Mouse (Mus musculus) CH12.LX (cell line): ENCODE results near the gene Nebl. TPM values are rescaled to one million over a fixed set of nuclear protein-coding genes. Genes with fewer than 3 reads are reported as not detected.

Experiments
- DNase-seq: peaks from one replicate; pipeline ENCODE4 v3.0.0-alpha.2; 2013; ENCODE audit errors: extremely low read depth
- H3K27ac ChIP-seq: 2 replicates; pipeline ENCODE4 v1.5.1; 2012; ENCODE audit warnings: low read depth, mild to moderate bottlenecking, control low read depth, moderate library complexity; ENCODE audit not compliant: insufficient read depth
- H3K27me3 ChIP-seq: replicated peaks from 2 replicates; pipeline ENCODE3; 2012; ENCODE audit warnings: inconsistent platforms
- H3K36me3 ChIP-seq, 2 experiments: replicated peaks in 1 of 2; 2 replicates each; pipeline versions ENCODE3 to v1.6.1; 2012; ENCODE audit warnings: inconsistent platforms in 1 of 2, low read length in 1 of 2, mild to moderate bottlenecking in 1 of 2, mixed read lengths in 1 of 2, moderate library complexity in 1 of 2; ENCODE audit not compliant: control insufficient read depth in 1 of 2, insufficient read depth in 1 of 2
- H3K4me1 ChIP-seq, 2 experiments: 2 replicates each; pipeline ENCODE4 v1.6.1; 2012; ENCODE audit warnings: inconsistent platforms in 1 of 2, moderate library complexity in 1 of 2; ENCODE audit not compliant: insufficient read depth in 2 of 2, control insufficient read depth in 1 of 2
- H3K4me2 ChIP-seq: 2 replicates; pipeline ENCODE4 v1.6.1; 2012; ENCODE audit warnings: low read depth, mild to moderate bottlenecking, control low read depth; ENCODE audit not compliant: poor library complexity, insufficient read depth, severe bottlenecking
- H3K4me3 ChIP-seq, 3 experiments: fragments of 150-350 bp in 1 of 3; sonication (generic) in 1 of 3; replicated peaks in 1 of 3; 2 replicates each; pipeline versions ENCODE3 to v1.5.1; 2011 to 2012; ENCODE audit warnings: low read depth in 2 of 3, low read length in 2 of 3, mild to moderate bottlenecking in 2 of 3, moderate library complexity in 2 of 3, control low read depth in 1 of 3, improper control_type of control experiment in 1 of 3, inconsistent platforms in 1 of 3, mixed read lengths in 1 of 3; ENCODE audit not compliant: poor library complexity in 1 of 3
- H3K79me2 ChIP-seq: replicated peaks from 2 replicates; pipeline ENCODE4 v1.6.1; 2012; ENCODE audit warnings: mild to moderate bottlenecking, moderate library complexity; ENCODE audit not compliant: control insufficient read depth, poor library complexity, insufficient read depth, severe bottlenecking; ENCODE audit errors: extremely low read depth
- H3K9ac ChIP-seq: 2 replicates; pipeline ENCODE4 v1.6.1; 2012; ENCODE audit warnings: low read depth, mild to moderate bottlenecking, control low read depth, moderate library complexity; ENCODE audit not compliant: insufficient read depth
- H3K9me3 ChIP-seq: replicated peaks from 2 replicates; pipeline ENCODE3; 2012; ENCODE audit warnings: low read length, inconsistent platforms, mixed read lengths
- BHLHE40 ChIP-seq: IDR thresholded peaks from 2 replicates; pipeline ENCODE4 v1.6.1; 2011; ENCODE audit warnings: mild to moderate bottlenecking, low read depth, low read length, improper control_type of control experiment
- CHD1 ChIP-seq: IDR thresholded peaks from 2 replicates; pipeline ENCODE4 v1.6.1; 2012; ENCODE audit warnings: low read depth, low read length, improper control_type of control experiment, inconsistent platforms
- CTCF ChIP-seq, 2 experiments: IDR thresholded peaks in 1 of 2; conservative IDR thresholded peaks in 1 of 2; 2 replicates each; pipeline ENCODE4 v1.5.1; 2011 to 2012; ENCODE audit warnings: low read depth in 2 of 2, low read length in 2 of 2, improper control_type of control experiment in 1 of 2, inconsistent platforms in 1 of 2, mild to moderate bottlenecking in 1 of 2, moderate library complexity in 1 of 2
- E2F4 ChIP-seq: IDR thresholded peaks from 2 replicates; pipeline ENCODE4 v1.6.1; 2011; ENCODE audit warnings: low read depth, low read length, improper control_type of control experiment; ENCODE audit not compliant: insufficient replicate concordance
- EP300 ChIP-seq: IDR thresholded peaks from 2 replicates; pipeline ENCODE4 v1.6.1; 2011; ENCODE audit warnings: low read length, improper control_type of control experiment
- GABPA ChIP-seq: IDR thresholded peaks from 2 replicates; pipeline ENCODE4 v1.6.1; 2012; ENCODE audit warnings: low read depth, low read length, improper control_type of control experiment, inconsistent platforms; ENCODE audit not compliant: insufficient replicate concordance
- HCFC1 ChIP-seq: IDR thresholded peaks from 2 replicates; pipeline ENCODE4 v1.6.1; 2012; ENCODE audit warnings: low read depth, mild to moderate bottlenecking, inconsistent platforms, low read length, improper control_type of control experiment
- MAZ ChIP-seq: IDR thresholded peaks from 2 replicates; pipeline ENCODE4 v1.6.1; 2012; ENCODE audit warnings: low read depth, mild to moderate bottlenecking, inconsistent platforms, low read length, improper control_type of control experiment, moderate library complexity
- MEF2A ChIP-seq: IDR thresholded peaks from 2 replicates; pipeline ENCODE4 v1.6.1; 2014; ENCODE audit warnings: low read depth, mild to moderate bottlenecking, inconsistent platforms, low read length, improper control_type of control experiment, borderline replicate concordance
- NELFE ChIP-seq: IDR thresholded peaks from 2 replicates; pipeline ENCODE4 v1.6.1; 2011; ENCODE audit warnings: low read depth, low read length, improper control_type of control experiment
- NRF1 ChIP-seq: IDR thresholded peaks from 2 replicates; pipeline ENCODE4 v1.6.1; 2014; ENCODE audit warnings: low read depth, mild to moderate bottlenecking, inconsistent platforms, low read length, improper control_type of control experiment, moderate library complexity
- PAX5 ChIP-seq: IDR thresholded peaks from 2 replicates; pipeline ENCODE4 v1.6.1; 2012; ENCODE audit warnings: low read length, inconsistent platforms, mixed read lengths
- RAD21 ChIP-seq: IDR thresholded peaks from 2 replicates; pipeline ENCODE4 v1.6.1; 2011; ENCODE audit warnings: low read depth, mild to moderate bottlenecking, low read length, improper control_type of control experiment, moderate library complexity
- RCOR1 ChIP-seq: conservative IDR thresholded peaks from 2 replicates; pipeline ENCODE4 v1.6.1; 2012; ENCODE audit warnings: low read depth, mild to moderate bottlenecking, inconsistent platforms, low read length, improper control_type of control experiment
- SMC3 ChIP-seq: IDR thresholded peaks from 2 replicates; pipeline ENCODE4 v1.6.1; 2011; ENCODE audit warnings: low read depth, low read length, improper control_type of control experiment
- USF2 ChIP-seq: conservative IDR thresholded peaks from 2 replicates; pipeline ENCODE4 v1.6.1; 2011; ENCODE audit warnings: low read depth, low read length, improper control_type of control experiment
- ZNF384 ChIP-seq: IDR thresholded peaks from 2 replicates; pipeline ENCODE4 v1.6.1; 2012; ENCODE audit warnings: low read depth, low read length, improper control_type of control experiment, inconsistent platforms
- dilution Hi-C: fragments of 300-500 bp; cut with MboI; formaldehyde crosslinking; loops from 2 replicates; pipeline ENCODE4 v1.14.3; 2020; ENCODE audit warnings: low sequenced_read_pairs; ENCODE audit not compliant: extremely low pct_unique_long_range_greater_than_20kb, extremely low pct_ligation_motif_present
- in situ Hi-C: fragments of 300-500 bp; cut with MboI; formaldehyde crosslinking; loops from 3 replicates; pipeline ENCODE4 v1.14.3; 2019; ENCODE audit warnings: low sequenced_read_pairs, low pct_ligation_motif_present, low pct_unique_long_range_greater_than_20kb, mixed read lengths
- polyA plus RNA-seq: library from polyadenylated mRNA; unstranded; fragments of >175 nt; gene quantifications from 2 replicates; pipeline ENCODE4 v1.2.1, GENCODE M21; 2012; ENCODE audit warnings: low read depth; ENCODE audit not compliant: insufficient read length
- total RNA-seq, 2 experiments: library from RNA; depleted of rRNA; stranded (reverse); fragments of 300-350 nt in 1 of 2; fragments of >200 nt in 1 of 2; gene quantifications; 2 replicates each; pipeline ENCODE4 v1.2.3; 2012 to 2014

The Nebl gene
- total and polyA plus RNA-seq, 3 experiments = 12.6 to 113 (median 46.4) TPM

GRCm38 (mm10) chr2:17509942-17510341 lies 221.3 kb downstream of the Nebl start:
- dilution Hi-C loops = no loop called here
- DNase-seq = no peak
- Histone ChIP-seq H3K4me2 (no peak overlapping the region), H3K9me3 (peaks cover 4% of the 10 kb centered on the region), H3K9ac (no peak overlapping the region), H3K4me1 (no peaks in the 10 kb centered on the region), H3K79me2 (no peaks in the 10 kb centered on the region), H3K4me3 (no peak overlapping the region), H3K27me3 (no peaks in the 10 kb centered on the region), H3K27ac (no peak overlapping the region), H3K36me3 (no peaks in the 10 kb centered on the region)
- TF ChIP-seq CHD1 (no peak), RCOR1 (no peak), HCFC1 (no peak)
- in situ Hi-C loops = no loop called here

DNA sequence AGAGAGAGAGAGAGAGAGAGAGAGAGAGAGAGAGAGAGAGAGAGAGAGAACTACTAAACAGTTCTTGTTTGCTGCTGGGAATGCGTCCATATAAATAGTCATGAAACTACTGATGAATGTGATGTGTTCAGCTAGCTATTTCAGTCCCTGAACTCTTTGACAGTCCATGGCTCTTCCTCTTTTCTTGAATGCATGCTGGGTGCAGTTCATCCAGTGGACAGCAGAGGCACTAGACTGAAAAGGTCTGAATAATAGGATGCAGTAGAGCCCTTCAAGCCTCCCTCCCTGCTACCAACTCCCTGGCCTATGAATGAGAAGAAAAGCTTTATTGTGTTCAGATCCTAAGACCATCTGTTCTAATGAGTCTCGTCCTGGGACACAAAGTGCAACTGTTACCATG lies 223.9 kb downstream of the Nebl start:
- dilution Hi-C loops = no loop called here
- no peak overlapping the region for H3K4me3 ChIP-seq
- peak; percentile 41 for DNase-seq

DNA sequence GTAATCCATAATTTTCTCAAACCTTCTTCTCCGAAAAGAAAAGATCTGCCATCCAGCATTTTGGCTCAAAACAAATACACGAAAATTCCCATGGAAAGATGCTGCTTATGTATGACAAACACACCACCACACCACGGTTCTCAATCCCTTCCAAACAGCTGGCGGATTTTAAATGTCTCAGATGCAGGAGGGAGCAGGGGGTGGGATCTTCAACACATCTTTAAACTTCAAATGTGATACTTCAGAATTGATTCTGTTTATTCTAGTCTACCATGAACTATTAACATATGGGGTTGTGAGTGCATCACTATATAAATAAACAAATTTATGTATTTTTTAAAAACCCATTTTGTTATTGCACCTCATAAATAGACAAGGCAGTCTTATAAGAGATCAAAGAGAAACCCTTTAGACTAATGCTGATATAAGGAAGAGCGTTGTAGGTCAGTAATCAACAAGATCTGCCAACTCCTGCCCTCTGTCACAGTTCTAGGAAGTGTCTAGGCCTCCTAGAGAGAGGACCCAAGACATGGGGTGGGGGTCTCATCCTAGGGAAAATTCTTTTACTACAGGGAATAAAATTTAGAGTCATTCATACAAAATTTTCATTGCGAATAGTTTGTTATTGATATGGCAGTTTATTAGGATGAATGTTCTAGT lies 227.0 kb downstream of the Nebl start:
- Histone ChIP-seq H3K27me3 (no peaks in the 10 kb centered on the region), H3K9me3 (peaks cover 7% of the 10 kb centered on the region), H3K79me2 (no peaks in the 10 kb centered on the region), H3K4me1 (no peaks in the 10 kb centered on the region), H3K4me2 (no peak overlapping the region), H3K27ac (no peak overlapping the region), H3K4me3 (no peak overlapping the region), H3K9ac (no peak overlapping the region), H3K36me3 (no peaks in the 10 kb centered on the region)
- DNase-seq = no peak
- dilution Hi-C loops (no loop called here), in situ Hi-C loops (no loop called here)
- TF ChIP-seq E2F4 (no peak), PAX5 (no peak), BHLHE40 (no peak), MAZ (no peak), RAD21 (no peak), MEF2A (no peak), ZNF384 (no peak), HCFC1 (no peak), EP300 (no peak), GABPA (no peak), NRF1 (no peak), CTCF (conservative IDR thresholded peaks at IDR 0.05 in 1 of 2, IDR thresholded peaks at IDR 0.05 in 1 of 2; ENCODE audit: low read depth in 2 of 2, low read length in 2 of 2) (no peak), USF2 (no peak), NELFE (no peak)

More for the DNA sequence above, 223.9 kb downstream of the Nebl start:
- Histone ChIP-seq H3K79me2 (no peaks in the 10 kb centered on the region), H3K4me2 (no peak overlapping the region), H3K27ac (no peak overlapping the region), H3K36me3 (no peaks in the 10 kb centered on the region), H3K9me3 (peaks cover 7% of the 10 kb centered on the region), H3K9ac (no peak overlapping the region)
- TF ChIP-seq SMC3 = no peak
- peak; percentile 39 to 46; a peak in 3 of 4 replicates for TF ChIP-seq CTCF (conservative IDR thresholded peaks at IDR 0.05 in 1 of 2, IDR thresholded peaks at IDR 0.05 in 1 of 2; ENCODE audit: low read depth in 2 of 2, low read length in 2 of 2)
- TF ChIP-seq, all 38 proteins: peak for 1
- Histone ChIP-seq H3K4me1 (no peaks in the 10 kb centered on the region), H3K27me3 (no peaks in the 10 kb centered on the region)
- in situ Hi-C loops = no loop called here
